Mouse (Mus musculus) left cerebral cortex, adult 18-20 months (tissue): ENCODE results near the gene Myo1d. TPM values are rescaled to one million over a fixed set of nuclear protein-coding genes. Genes with fewer than 3 reads are reported as not detected.

ENCODE experiments used
- DNase-seq, 2 experiments: peaks; one replicate each; pipeline ENCODE4 v3.0.0; 2021 to 2022; ENCODE audit warnings: low spot score in 2 of 2, mixed read lengths in 1 of 2
- long read RNA-seq, 2 experiments: library from polyadenylated mRNA; stranded (forward); transcript quantifications; one replicate each; pipeline ENCODE4 v2.0.0; 2021
- total RNA-seq, 2 experiments: library from RNA; stranded (reverse); gene quantifications; 2 replicates each; pipeline ENCODE4 v1.2.3; 2021

The Myo1d gene
- 1 to 10 TPM; 6.4 to 7.8 TPM for total RNA-seq
- long read RNA-seq, experiment 1, full-length matches to known transcripts: 1 of 4 reads
- long read RNA-seq, experiment 1, partial matches to known transcripts: 1 of 4 reads
- long read RNA-seq, experiment 1, other reads (novel, unspliced or antisense): 2 of 4 reads
- long read RNA-seq, experiment 2, partial matches to known transcripts: 1 of 4 reads
- long read RNA-seq, experiment 2, other reads (novel, unspliced or antisense): 3 of 4 reads

DNA sequence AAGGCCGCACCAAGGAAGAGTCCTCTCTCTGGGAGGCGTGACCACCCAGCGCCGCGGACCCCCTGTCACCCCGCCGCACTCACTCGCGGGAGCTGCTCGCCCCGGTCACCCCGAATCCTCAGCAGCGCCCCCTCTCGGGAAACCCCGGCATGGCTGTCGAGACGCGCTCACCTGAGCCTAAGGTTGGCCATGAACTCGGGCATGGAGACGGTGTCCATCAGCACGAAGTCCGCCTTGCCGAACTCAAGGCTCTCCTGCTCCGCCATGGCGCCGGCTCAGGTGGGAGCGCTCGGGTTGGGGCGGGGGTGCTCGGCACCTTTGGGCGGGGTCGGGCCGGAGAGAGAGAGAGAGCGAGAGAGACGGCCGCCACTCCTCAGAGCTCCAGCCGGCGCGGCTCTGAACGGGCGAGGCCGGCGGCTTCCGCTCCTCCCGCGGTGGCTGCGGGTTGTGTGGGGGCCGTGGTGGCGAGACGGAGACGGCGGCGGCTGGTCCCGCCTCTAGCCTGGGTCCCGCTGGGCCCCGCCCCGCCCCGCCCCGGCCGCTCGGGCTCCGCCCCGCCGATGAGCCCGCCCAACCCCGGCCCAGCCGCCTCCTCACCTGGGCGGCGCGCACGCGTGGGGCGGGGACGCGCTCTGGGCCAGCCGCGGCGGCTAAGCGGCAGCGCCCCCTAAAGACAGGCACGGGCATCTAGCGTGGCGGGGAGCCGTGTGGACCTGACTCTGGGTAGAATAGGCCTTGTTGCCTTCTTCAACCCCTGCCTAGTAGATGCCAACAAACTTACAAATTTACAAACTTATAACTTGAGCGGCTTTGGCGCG lies at the start of gene Myo1d:
Gene Myo1d (minus strand): TSS at position 499 of the 818 bp plus-strand sequence.
- DNase-seq: peak; percentile 87 to 90

DNA sequence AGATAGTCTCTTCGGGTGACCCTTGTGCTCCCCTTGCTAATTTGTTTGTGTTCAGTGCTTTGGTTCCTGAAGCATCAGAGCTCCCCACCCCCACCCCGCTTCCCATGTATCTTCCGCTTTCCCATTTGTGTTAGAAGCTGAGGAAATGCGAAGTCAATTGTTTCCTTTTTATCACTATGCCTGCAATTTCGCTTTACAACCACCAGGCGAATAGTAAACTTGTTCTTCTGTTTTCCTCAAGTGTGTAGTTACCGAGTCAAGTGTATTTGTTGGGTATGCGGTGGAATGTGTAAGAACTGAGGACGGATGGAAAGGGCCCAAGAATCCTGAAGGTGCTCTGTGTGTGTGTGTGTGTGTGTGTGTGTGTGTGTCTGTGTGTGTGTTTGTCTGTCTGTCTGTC lies 42.0 kb upstream of the Myo1d start:
- DNase-seq: no peak

DNA sequence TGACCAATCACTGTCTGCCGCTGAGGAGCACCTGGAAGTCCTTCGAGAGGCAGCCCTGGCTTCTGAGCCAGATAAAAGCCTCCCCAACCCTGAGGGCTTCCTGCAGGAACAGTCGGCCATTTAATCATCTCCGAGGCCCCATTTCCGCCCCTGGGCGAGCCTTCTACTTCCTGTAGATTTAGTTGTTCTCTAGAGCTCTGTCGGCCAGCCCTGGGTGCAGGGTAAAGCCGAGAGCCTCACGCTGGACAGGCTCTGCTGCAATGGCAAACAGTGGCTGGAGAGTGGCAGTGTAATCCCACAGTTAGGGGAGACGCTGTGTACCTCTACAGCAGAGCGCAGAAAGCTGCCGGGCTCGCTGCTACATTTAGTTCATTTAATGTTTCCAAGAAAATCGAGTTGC lies 41.5 kb upstream of the Myo1d start:
- peak; percentile 12 to 42 for DNase-seq

DNA sequence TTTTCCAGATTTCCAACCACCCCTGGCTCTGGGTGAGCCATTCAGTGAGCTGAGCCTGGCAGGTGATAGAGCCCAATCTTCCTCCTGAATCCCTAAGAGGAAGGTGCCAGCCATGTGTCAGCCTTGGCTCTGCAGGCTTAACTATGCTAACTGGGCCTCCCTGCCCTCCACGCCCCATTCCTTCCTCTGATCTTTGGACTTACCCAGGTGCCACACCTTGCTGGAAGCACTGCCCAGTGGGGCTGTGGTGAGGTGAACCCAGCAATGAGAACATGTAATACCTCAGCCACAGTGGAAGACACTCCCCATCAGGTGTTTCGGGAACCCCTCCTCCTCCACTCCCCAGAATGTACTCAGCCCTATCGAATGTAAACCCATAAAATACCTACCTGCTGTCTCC lies 40.3 kb upstream of the Myo1d start:
- DNase-seq: no peak

DNA sequence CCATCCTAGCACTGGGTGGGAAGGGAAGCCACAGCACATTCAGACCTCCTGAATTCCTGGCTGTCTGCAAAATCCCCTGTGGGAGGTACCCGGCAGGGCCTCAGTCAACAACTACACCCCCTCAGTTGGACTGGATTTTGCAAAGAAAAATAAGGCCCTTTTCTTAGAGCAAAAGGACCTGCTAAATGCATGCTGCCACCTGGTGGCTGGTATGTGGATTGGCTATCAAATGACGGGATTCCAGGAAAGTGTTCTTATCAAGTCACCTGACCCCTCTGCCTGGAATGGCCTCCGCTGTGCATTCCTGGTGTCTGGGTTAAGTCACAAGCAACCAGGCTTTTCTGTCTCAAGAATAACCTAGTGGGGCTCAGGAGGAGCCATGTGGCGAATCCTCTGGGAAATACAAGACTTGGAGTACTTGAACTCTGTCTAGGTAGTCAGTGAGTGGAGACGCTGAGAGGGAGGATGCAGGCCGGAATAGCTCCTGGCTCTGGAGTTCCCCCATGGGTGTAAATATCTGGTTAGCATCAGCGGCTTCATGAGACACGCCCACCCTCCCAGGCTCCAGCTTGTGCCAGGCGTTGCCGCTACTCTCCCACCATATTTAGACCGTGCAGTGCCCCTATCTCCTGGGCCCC lies 38.4 kb upstream of the Myo1d start:
- DNase-seq: peak; percentile 61 to 63

DNA sequence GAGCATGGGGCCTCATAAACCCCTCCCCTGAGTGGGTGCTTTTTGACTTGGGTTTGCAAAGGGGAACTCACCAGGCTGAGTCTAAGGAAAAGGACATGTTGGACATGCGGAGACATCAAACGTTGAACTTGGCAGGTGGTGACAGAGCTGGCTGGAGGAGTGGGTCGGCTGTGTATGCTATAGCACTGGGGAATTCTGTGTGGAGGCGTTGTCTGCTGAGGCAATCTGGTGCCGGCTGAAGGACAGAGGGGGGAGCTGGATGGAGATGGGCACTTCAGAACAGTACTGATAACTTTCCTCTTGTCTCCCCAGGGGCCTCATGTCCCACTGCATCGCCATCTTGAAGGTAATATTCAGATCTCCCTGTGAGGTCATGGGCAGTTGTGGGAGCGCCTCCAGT lies 35.5 kb upstream of the Myo1d start:
- DNase-seq: peak in 1 of 2 experiments; percentile 27

DNA sequence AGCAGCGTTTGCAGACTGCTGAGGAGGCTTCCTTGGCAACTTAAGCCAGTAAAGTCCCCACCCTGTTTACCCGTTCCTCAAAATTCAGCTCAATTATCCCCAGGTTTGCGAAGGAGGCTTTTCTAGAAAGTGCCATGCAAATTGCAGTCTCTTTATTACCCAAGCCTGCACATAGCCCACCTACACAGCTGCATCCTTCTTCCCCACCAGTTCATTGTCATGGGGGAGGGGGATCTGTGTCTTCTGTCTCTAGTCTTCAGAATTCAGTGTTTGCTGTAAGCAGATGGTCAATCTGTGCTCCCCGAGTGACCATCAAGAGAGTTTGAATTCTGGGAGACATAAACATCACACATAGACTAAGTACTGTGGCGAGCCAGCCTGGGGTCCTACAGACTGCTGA lies 31.3 kb upstream of the Myo1d start:
- DNase-seq: no peak

DNA sequence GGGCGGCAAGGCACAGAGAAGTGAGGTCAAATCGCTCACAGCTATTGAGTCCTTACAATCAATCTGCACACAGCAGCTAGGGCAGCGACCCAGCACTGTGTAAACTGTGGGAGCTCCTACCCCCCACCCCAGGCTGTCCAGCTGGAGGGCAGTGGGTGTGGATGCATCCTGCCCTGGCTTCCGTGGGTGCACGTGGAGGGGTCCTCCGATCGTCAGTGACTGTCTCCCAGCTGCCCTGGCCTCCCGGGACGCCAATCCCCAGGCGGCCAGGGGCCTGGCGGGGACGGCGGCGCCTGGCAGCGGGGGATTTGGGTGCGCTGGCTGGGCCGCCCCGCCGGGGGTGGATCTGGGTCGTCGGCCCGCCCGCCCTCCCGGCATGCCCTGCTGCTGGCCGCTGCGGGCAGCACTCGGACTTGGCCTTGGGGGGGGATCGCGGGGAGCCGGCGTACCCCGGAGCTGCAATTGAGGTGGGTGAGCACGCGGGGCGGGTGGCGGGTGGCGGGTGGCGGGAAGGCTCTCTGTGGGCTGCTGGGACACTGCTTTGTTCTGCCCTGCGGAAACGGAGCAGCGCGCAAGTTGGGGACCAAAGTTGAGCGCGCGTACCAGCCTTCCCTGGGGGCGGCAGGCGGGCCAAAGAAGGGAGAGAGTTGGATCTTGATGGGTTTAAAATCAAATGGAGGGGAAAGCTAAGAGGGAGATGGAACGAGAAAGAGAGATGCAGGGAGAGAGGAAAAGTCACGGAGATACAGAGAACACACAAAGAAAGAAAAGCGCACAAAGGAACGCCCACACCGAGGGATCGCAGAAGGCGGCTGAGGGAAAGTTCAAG lies 30.4 kb upstream of the Myo1d start, which contains the start of gene Tmem98:
Gene Tmem98 (plus strand): TSS at position 183 of the 829 bp plus-strand sequence.
- DNase-seq: peak; percentile 7 to 16

DNA sequence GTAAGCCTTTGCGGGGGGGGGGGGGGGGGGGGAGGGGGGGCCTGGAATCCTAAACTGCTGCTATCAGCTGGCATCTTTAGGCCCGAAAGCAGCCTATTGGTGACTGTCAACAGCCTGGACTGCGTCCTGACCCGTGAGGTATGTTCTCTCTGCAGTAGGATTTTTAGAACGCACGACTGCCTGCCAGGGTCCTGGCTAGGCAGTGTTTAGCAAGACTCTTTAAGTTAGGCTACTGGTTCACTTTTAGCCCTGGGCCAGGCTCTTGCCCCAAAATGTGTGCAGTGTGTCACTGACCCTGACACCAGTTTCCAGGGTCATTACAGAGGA lies 29.8 kb upstream of the Myo1d start:
- DNase-seq: no peak

DNA sequence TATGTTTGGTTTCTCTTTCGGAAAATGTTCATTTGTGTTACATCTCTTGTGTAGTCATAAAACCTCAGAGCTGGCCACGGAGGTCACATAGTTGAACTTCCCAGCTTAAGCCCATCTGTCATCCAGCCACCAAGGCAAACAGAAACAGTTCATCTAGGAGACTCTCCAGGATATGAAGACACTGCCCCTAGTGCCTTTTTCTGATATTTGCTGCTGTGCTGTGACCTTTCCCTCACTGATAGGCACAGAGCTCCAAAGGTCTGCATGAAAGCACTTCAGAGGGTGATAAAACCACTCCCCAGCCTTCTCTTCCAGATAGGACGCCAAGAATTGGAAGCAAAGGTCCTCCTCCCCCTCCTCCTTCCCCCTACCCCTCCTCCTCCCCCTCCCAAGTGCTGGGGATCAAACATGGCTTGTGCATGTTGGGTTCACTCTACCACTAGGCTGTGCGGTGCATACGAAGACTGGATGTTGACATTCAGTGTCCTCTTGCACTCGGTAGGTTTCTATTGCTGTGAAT lies 28.8 kb upstream of the Myo1d start:
- DNase-seq: no peak

DNA sequence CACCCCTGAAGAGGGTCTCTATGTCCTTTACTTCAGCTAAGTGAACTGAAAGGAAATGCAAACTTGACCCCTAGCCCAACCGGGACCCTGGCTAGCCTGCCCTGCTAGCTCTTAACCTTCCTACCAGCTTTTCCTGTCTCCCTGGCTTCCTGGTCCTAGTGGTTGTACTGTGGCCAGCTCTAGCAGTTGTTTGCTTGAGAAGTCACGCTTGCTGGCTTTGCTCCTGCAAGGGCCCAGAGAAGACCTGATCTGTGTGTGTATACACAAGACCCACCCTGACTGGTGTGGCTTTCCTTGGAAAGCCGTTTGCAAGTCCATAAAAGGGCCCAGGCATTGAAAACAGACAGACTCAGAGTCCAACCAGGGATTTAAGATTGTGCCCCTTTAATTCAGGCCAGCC lies 22.9 kb upstream of the Myo1d start:
- no peak for DNase-seq

DNA sequence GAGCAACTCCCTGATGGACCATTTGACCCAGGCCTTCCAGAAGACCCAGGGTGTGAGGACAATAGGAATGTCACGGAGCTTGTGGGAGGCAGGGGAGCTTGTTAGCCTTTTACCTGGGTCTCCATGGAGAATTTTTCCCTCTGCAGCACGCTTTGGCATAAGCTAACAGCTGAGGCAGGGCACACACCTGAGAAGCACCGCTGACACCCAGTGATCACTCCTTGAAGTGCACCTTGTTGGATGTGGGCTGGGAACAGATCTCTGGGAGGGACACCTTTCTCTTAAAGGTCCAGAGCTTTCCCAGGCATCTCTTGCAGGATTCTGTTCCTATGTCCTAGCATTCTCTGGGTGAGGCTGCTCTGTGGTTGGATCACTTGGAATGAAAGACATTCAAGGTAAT lies 20.2 kb upstream of the Myo1d start:
- DNase-seq: no peak

DNA sequence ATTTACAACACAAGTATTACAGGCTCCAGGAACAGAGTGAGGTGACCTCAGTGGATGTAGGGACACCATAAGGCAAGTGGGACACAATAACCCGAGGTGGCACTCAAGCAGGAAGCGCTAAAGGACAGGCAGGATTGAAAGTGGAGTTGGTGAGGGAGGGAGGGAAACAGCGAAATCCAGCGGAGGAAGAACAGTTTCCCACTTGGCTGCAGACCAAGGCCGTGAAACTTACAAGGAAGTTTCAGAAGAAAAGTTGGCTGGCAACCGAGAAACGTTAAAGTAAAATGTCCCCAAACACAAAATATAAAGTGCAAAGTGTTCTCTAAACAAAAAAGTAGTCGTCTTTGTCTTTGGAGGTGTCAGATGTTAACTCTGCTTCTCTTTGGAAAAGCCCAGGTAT lies 15.6 kb upstream of the Myo1d start:
- no peak for DNase-seq

DNA sequence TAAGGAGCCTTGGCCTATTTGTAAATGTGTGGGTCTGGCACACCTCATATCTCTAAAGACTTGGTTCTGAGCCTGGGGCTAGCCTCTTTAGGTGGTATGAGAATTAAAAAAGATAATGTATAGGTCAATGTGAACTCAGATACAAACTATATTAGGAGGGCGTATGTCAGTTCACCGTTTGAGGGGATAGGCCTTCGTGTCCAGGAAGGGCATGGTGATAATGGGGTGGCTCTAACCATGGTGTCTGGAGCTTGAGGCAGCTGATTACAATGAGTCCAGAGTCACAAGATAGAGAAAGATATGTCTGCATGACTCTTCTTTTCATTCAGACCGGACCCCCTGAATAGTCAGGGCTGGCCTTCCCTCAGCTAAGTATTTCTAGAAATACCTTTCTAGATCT lies 14.5 kb upstream of the Myo1d start:
- no peak for DNase-seq

DNA sequence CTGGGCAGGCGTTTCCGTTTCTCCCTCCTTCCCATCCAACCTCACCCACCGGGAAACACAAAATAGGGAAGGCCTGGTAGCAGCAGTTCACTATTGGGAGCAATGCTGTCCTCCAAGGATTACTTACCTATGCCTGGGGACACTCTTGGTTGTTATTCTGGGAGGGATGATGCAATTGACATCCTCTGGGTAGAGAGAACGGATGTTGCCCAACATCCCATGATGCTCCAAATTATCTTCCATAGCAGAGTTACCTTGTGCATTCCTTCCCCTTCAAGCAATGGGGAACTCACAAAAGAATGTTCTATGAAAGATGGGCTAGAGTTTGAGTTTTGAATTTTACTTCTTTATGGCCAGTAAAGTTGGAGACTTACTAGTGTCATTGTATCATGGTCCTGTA lies 13.6 kb upstream of the Myo1d start:
- no peak for DNase-seq

DNA sequence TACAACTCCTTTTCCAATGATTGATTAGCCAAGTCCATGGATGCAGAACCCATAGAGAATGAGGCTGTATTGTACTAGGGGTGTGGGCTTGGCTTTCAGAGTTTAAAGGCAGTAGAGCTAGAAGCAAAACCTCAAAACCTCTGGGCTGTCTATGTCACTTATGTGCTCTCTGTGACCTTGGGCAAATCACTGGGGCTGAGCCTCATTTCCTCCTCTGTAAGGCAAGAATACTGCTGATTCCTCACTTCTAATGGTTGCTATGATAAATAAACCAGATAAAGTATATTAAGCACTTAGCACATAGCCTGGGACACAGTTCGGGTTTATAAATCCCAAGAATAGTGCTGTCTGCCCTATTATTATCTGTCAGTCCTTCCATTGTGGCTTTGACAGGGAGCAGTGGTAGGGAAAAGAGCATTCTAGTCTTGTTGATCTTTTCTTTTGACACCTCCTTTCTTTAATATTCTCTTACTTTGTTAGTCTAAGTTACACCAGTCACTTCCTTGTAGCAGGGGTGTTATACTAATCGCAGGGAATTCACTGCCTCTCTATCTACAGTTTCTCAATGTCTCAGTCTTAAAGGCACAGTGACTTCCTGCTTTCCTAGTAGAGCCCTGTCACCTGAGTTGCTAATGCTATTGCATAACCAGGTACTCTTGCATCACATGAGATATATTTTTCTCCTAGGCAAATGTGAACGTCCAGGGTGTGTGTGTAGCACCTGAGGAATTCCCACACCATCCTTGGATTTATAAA lies 12.0 kb upstream of the Myo1d start:
- DNase-seq: no peak

DNA sequence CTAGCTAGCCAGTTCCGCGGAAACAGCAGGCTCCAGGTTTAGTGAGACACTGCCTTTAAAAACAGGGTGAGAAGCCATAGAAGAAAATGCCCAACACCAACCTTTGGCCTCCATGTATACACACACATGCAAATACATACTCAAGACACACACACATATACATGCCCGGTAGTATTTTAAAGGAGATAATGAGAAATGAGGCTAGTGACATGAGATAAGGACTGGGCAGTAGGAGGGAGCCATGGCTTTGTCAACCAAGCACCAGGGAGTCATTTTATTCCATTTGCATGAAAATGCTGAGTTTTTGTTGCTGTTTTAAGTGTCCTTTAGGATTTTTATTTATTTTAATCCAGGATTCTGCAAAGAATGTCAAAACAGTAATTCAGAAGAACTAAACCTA lies 10.6 kb upstream of the Myo1d start:
- no peak for DNase-seq

DNA sequence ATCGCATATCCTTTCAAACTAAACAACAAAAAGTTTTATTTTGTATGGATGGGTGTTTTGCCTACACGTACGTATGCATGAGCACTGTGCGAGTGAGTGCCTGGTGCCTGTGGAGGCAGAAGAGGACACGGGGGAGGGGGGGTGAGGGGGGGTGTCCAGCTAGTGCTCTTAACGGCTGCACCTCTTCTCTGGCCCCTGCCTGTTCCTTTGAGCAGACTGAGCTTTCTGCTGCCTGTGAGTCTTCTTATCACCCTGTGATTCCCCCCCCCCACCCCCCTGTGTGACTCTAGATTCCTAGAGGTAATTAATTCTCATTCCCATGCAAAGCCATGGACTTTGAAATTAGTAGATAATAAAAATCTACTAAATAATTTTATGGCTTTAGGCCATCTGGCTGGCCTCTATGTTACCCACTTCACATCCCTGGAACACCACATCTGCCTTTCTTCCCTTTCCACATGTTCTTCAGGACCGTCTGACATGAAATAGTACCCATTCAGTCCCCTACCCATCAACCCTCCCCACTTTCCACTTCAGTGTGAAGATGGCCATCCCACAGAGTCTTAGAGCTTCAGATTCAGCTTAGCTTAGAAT lies 9.9 kb upstream of the Myo1d start:
- DNase-seq: no peak

DNA sequence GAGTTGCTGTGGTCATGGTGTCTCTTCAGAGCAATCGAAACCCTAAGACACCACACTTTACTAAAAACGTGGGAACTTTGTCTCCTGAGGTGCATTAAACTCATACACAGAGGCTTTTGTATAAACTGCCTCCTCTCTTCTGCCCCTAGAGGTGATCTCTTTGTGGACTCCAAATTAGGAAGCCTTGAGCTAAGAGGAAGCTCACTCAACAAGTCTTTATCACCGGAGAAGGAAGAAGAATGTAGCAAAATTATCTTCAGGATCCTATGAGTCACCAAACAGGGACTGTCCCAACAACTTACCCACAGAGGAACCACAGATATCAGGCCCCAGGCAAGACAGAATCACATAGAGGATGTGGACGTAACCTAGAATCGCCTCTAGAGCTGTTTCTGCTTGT lies 5.8 kb upstream of the Myo1d start:
- no peak for DNase-seq

DNA sequence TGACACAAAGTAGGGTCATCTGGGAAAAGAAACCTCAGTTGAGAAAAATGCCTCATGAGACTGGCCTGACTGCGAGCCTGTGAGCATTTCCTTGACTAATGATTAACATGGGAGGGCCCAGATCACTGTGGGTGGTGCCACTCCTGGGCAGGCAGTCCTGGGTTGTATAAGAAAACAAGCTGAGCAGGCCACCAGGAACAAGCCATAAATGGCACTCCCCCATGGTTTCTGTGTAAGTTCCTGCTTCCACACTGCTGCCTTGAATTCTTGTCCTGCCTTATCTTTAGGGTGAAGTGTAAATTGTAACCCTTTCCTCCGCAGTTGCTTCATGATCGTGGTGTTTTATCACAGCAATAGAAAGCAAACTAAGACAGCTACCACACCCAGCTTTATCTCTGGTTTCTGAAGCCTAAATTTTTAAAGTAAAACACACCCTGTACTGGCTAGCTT lies 4.5 kb upstream of the Myo1d start:
- no peak for DNase-seq
